ENCODE assay signal across 8 mouse cellular contexts in the genomic region with DNA sequence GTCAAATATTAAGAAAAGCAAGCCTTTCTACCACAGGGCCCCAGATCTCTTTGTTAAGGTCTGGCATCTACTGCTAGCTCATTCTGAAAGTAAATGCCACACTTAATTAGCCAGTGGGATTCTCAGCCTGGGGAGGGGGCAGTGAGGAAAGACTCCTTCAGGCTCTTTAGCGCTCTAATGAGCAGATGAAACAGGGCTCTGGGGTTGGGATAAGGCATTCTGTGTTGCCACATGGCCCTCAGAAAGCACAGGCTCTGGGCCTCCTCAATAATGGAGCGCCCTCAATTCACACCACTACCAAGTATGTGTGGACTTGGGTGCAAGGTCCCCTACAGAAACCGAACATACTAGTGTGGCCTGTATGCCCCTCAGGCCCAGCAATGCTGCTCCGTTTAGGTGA. TPM values are rescaled to one million over a fixed set of nuclear protein-coding genes. Genes with fewer than 3 reads are reported as not detected.
A peak's percentile ranks its signal among the peaks of the same experiment; 100 is the strongest.
DNase-seq lines count a peak whose midpoint lies in the region; ATAC-seq and TF ChIP-seq lines count a peak whose summit lies in the region.
"Had no signal": no experiment of that assay in that cellular context is flagged by ENCODE, and none has a peak within 500 bp of the region (broad histone marks: within the 10 kb centered on the region; RNA-seq: fewer than 3 reads in every experiment).

No protein-coding gene starts in this region.

- no peak overlapping the region for H3K4me2 ChIP-seq in kidney, postnatal 0 days (ENCODE audit: low read length)
- no peak overlapping the region for H3K4me2 ChIP-seq in embryonic facial prominence, embryonic 15.5 days (replicated peaks)
- no peak overlapping the region for H3K4me2 ChIP-seq in hindbrain, embryonic 15.5 days
- H3K4me2 ChIP-seq in stomach, embryonic 14.5 days (replicated peaks; ENCODE audit: low read depth, low read length): no peak overlapping the region
- H3K4me2 ChIP-seq in kidney, embryonic 16.5 days (replicated peaks; ENCODE audit: low read depth, low read length): no peak overlapping the region

- no peak for TF ChIP-seq CTCF in kidney, postnatal 0 days (IDR thresholded peaks at IDR 0.05; ENCODE audit: low read depth)

- peaks cover 2% of the 10 kb centered on the region; the same call in 1 of the 2 replicates for H3K4me1 ChIP-seq in kidney, postnatal 0 days (replicated peaks; ENCODE audit: insufficient read depth, low read length)
- peaks cover 76% of the 10 kb centered on the region for H3K4me1 ChIP-seq in embryonic facial prominence, embryonic 15.5 days
- H3K4me1 ChIP-seq in hindbrain, embryonic 15.5 days (replicated peaks): peaks cover 49% of the 10 kb centered on the region
- H3K4me1 ChIP-seq in stomach, embryonic 14.5 days (ENCODE audit: control insufficient read depth, insufficient read depth, low read length): peaks cover 23% of the 10 kb centered on the region
- H3K4me1 ChIP-seq in kidney, embryonic 16.5 days (ENCODE audit: insufficient read depth, low read length): peaks cover 36% of the 10 kb centered on the region

- no peak overlapping the region for H3K4me3 ChIP-seq in kidney, postnatal 0 days (replicated peaks; ENCODE audit: low read depth, low read length)
- H3K4me3 ChIP-seq in embryonic facial prominence, embryonic 15.5 days (replicated peaks): no peak overlapping the region
- H3K4me3 ChIP-seq in hindbrain, embryonic 15.5 days: no peak overlapping the region
- no peak overlapping the region for H3K4me3 ChIP-seq in stomach, embryonic 14.5 days (ENCODE audit: low read depth, low read length)
- H3K4me3 ChIP-seq in kidney, embryonic 16.5 days (ENCODE audit: low read length): no peak overlapping the region

- no peaks in the 10 kb centered on the region for H3K36me3 ChIP-seq in kidney, postnatal 0 days (ENCODE audit: insufficient read depth, low read length)
- no peaks in the 10 kb centered on the region for H3K36me3 ChIP-seq in embryonic facial prominence, embryonic 15.5 days
- no peaks in the 10 kb centered on the region for H3K36me3 ChIP-seq in hindbrain, embryonic 15.5 days
- H3K36me3 ChIP-seq in stomach, embryonic 14.5 days (ENCODE audit: control insufficient read depth, insufficient read depth, low read length): no peaks in the 10 kb centered on the region
- no peaks in the 10 kb centered on the region for H3K36me3 ChIP-seq in kidney, embryonic 16.5 days (ENCODE audit: insufficient read depth, low read length)

- H3K27me3 ChIP-seq in kidney, postnatal 0 days (ENCODE audit: insufficient read depth, low read length): no peaks in the 10 kb centered on the region
- no peaks in the 10 kb centered on the region for H3K27me3 ChIP-seq in embryonic facial prominence, embryonic 15.5 days
- H3K27me3 ChIP-seq in hindbrain, embryonic 15.5 days: no peaks in the 10 kb centered on the region
- H3K27me3 ChIP-seq in stomach, embryonic 14.5 days (ENCODE audit: control insufficient read depth, insufficient read depth, low read length): no peaks in the 10 kb centered on the region
- no peaks in the 10 kb centered on the region for H3K27me3 ChIP-seq in kidney, embryonic 16.5 days (ENCODE audit: insufficient read depth, low read length)

- H3K27ac ChIP-seq in kidney, postnatal 0 days: peak overlapping the region; percentile 36; the same call in 1 of the 2 replicates
- H3K27ac ChIP-seq in embryonic facial prominence, embryonic 15.5 days (replicated peaks): peak overlapping the region; percentile 65
- peak overlapping the region; percentile 43 for H3K27ac ChIP-seq in hindbrain, embryonic 15.5 days (replicated peaks)
- peak overlapping the region; percentile 30; the same call in 1 of the 2 replicates for H3K27ac ChIP-seq in stomach, embryonic 14.5 days (ENCODE audit: low read length)
- no peak overlapping the region for H3K27ac ChIP-seq in kidney, embryonic 16.5 days (ENCODE audit: low read length)

- no peak for ATAC-seq in kidney, postnatal 0 days (replicated peaks; ENCODE audit: low FRiP score, low read depth)
- no peak for ATAC-seq in embryonic facial prominence, embryonic 15.5 days (ENCODE audit: insufficient number of reproducible peaks, low FRiP score, low TSS enrichment, low read depth)
- ATAC-seq in hindbrain, embryonic 15.5 days (ENCODE audit: low FRiP score, low read depth): no peak
- no peak for ATAC-seq in stomach, embryonic 14.5 days (ENCODE audit: insufficient number of reproducible peaks, insufficient read depth, low FRiP score, low read depth)
- ATAC-seq in kidney, embryonic 16.5 days (ENCODE audit: low FRiP score, low TSS enrichment): no peak

- 81% methylated on average over 4 of the region's 4 CpGs for WGBS in kidney, postnatal 0 days
- WGBS in embryonic facial prominence, embryonic 15.5 days: 65% methylated on average over 4 of the region's 4 CpGs
- 58% methylated on average over 4 of the region's 4 CpGs for WGBS in hindbrain, embryonic 15.5 days
- 78% methylated on average over 4 of the region's 4 CpGs for WGBS in stomach, embryonic 14.5 days
- WGBS in kidney, embryonic 16.5 days: 80% methylated on average over 4 of the region's 4 CpGs

- no peak for DNase-seq in kidney, postnatal 0 days (ENCODE audit: low spot score)
- no peak for DNase-seq in kidney, postnatal 4 days
- no peak for DNase-seq in ovary, postnatal 10 days (ENCODE audit: low spot score)
- DNase-seq: cerebellum, adult 11-12 months had no signal

- no peak overlapping the region for H3K9ac ChIP-seq in kidney, postnatal 0 days (ENCODE audit: low read depth, low read length)
- H3K9ac ChIP-seq in embryonic facial prominence, embryonic 15.5 days: no peak overlapping the region
- H3K9ac ChIP-seq in hindbrain, embryonic 15.5 days: no peak overlapping the region
- no peak overlapping the region for H3K9ac ChIP-seq in stomach, embryonic 14.5 days (replicated peaks; ENCODE audit: low read depth, low read length)
- H3K9ac ChIP-seq in kidney, embryonic 16.5 days (replicated peaks; ENCODE audit: low read length): no peak overlapping the region

- no peaks in the 10 kb centered on the region for H3K9me3 ChIP-seq in kidney, postnatal 0 days (replicated peaks; ENCODE audit: low read length)
- H3K9me3 ChIP-seq in embryonic facial prominence, embryonic 15.5 days (replicated peaks): no peaks in the 10 kb centered on the region
- H3K9me3 ChIP-seq in hindbrain, embryonic 15.5 days: no peaks in the 10 kb centered on the region
- no peaks in the 10 kb centered on the region for H3K9me3 ChIP-seq in stomach, embryonic 14.5 days (ENCODE audit: control insufficient read depth, low read depth, low read length)
- H3K9me3 ChIP-seq in kidney, embryonic 16.5 days (ENCODE audit: low read length): no peaks in the 10 kb centered on the region; the same call in 1 of the 2 replicates

RNA-seq across cellular contexts. Expression of gene Nxn, which starts 13.9 kb away (rescaled TPM):
- polyA plus RNA-seq in kidney, postnatal 0 days (2015; fragmentation: Nextera tagmentation; extraction: Ambion mirVana): 23.7 and 26.0 TPM in 2 replicates
- 72.1 and 74.8 TPM in 2 replicates for polyA plus RNA-seq in embryonic facial prominence, embryonic 15.5 days (2015; fragmentation: Nextera tagmentation; extraction: Ambion mirVana)
- 26.1 and 27.5 TPM in 2 replicates for polyA plus RNA-seq in hindbrain, embryonic 15.5 days (2015; fragmentation: Nextera tagmentation; extraction: Ambion mirVana)
- 50.4 and 50.5 TPM in 2 replicates for polyA plus RNA-seq in stomach, embryonic 14.5 days (2014; fragmentation: Nextera tagmentation; extraction: Ambion mirVana)
- 26.9 and 29.5 TPM in 2 replicates for polyA plus RNA-seq in kidney, embryonic 16.5 days (2015; fragmentation: Nextera tagmentation; extraction: Ambion mirVana)

RNA-seq across cellular contexts. Expression of gene Timm22, which starts 21.7 kb away (rescaled TPM):
- polyA plus RNA-seq in kidney, postnatal 0 days (2015; fragmentation: Nextera tagmentation; extraction: Ambion mirVana): 122 and 128 TPM in 2 replicates
- 101 and 106 TPM in 2 replicates for polyA plus RNA-seq in embryonic facial prominence, embryonic 15.5 days (2015; fragmentation: Nextera tagmentation; extraction: Ambion mirVana)
- polyA plus RNA-seq in hindbrain, embryonic 15.5 days (2015; fragmentation: Nextera tagmentation; extraction: Ambion mirVana): 91.9 and 103 TPM in 2 replicates
- polyA plus RNA-seq in stomach, embryonic 14.5 days (2014; fragmentation: Nextera tagmentation; extraction: Ambion mirVana): 115 and 117 TPM in 2 replicates
- polyA plus RNA-seq in kidney, embryonic 16.5 days (2015; fragmentation: Nextera tagmentation; extraction: Ambion mirVana): 106 and 112 TPM in 2 replicates
